Mouse (Mus musculus): Measurements from ENCODE around the gene Gm4353. TPM values are rescaled to one million over a fixed set of nuclear protein-coding genes. Genes with fewer than 3 reads are reported as not detected.
"Not testable (repeated sequence)": the region's sequence is repeated elsewhere in the genome, so short reads cannot be mapped to it uniquely, and the experiment has no call there.

Gm4353 gene
- polyA plus RNA-seq (2015; fragmentation: Nextera tagmentation; extraction: Ambion mirVana) = 0.19 and 0.26 TPM in 2 replicates

DNA sequence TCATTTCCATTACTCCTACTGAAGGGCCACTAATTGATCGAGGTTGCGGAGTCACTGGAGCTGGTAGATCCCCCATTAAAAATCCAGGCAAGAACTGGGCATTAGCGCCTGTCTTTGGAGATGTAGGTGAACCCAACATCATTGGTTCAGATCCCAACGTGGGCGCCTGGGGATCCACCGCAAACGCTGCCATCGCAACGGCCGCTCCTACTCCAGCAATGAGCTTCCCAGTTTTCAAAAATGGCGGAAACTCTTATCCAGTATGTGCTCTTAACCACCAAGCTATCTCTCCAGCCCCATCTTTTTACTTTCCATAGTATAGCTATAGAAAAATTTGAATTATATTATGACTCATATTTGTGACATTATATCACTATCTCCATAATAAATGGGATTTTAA lies at the start of gene Gm4353:
Gm4353 (minus strand) TSS at position 270 of the 400 bp plus-strand sequence.
- not testable (repeated sequence) for H3K4me2 ChIP-seq (ENCODE audit: low read depth, low read length); H3K4me3 ChIP-seq (ENCODE audit: low read depth, low read length); H3K9me3 ChIP-seq (replicated peaks; ENCODE audit: control insufficient read depth, low read length); H3K27ac ChIP-seq (ENCODE audit: low read length); H3K36me3 ChIP-seq (ENCODE audit: control insufficient read depth, insufficient read depth); H3K4me1 ChIP-seq (ENCODE audit: control insufficient read depth, low read depth, low read length); H3K9ac ChIP-seq (ENCODE audit: low read depth, low read length); ATAC-seq (ENCODE audit: low read depth); H3K27me3 ChIP-seq (ENCODE audit: control insufficient read depth, insufficient read depth, low read depth, low read length)
- 80% methylated on average over 11 of the region's 11 CpGs for WGBS (ENCODE audit: insufficient replicate concordance)

DNA sequence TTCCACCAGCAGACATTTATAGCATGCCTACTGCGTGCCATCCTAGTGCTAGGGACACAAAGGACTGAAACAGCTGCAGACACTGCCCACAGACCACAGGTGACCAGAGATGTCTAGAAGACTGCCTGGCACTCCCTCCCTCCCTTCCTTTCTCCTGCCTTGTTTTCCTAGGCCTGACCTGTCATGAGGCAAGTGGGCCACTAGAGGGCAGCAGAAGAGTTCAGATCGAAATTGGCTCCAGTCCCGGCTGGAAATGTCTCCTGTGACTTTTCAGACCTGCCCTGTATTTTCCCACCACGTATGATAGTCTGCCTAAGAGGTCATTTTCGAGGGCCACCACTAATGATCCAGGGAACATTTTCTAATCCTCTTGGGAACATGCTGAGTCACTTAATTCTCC lies 47.6 kb upstream of the Gm4353 start:
- H3K27ac ChIP-seq (ENCODE audit: low read length) = no peak overlapping the region
- no peak overlapping the region for H3K4me3 ChIP-seq (ENCODE audit: low read depth, low read length)
- no peaks in the 10 kb centered on the region for H3K27me3 ChIP-seq (ENCODE audit: control insufficient read depth, insufficient read depth, low read depth, low read length)
- WGBS (ENCODE audit: insufficient replicate concordance) = 3% methylated on average over 5 of the region's 5 CpGs
- no peak overlapping the region for H3K4me2 ChIP-seq (ENCODE audit: low read depth, low read length)
- no peaks in the 10 kb centered on the region for H3K36me3 ChIP-seq (ENCODE audit: control insufficient read depth, insufficient read depth)
- H3K9ac ChIP-seq (ENCODE audit: low read depth, low read length) = no peak overlapping the region
- no peaks in the 10 kb centered on the region for H3K4me1 ChIP-seq (ENCODE audit: control insufficient read depth, low read depth, low read length)
- no peak for ATAC-seq (ENCODE audit: low read depth)
- H3K9me3 ChIP-seq (replicated peaks; ENCODE audit: control insufficient read depth, low read length) = no peaks in the 10 kb centered on the region

DNA sequence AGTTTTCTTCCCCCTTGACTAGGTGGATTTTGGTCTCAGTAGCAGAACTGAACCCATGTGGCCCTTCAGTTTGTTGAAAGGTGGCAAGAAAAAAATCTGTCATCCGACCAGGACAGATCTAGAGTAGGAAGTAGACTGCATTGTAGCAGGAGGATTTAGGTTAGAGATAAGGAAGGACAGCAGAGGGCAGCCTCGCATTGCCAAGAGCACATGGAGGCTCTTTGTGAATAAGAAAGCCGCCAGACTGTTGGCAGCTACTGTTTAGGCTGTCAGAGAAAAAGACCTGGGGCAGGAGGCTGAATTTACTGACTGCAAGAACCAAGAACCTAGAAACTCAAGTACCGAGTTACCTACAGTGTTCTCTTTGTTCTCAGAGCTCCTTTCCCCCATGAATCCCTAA lies 47.0 kb upstream of the Gm4353 start:
- no peak overlapping the region for H3K4me2 ChIP-seq (ENCODE audit: low read depth, low read length)
- H3K4me1 ChIP-seq (ENCODE audit: control insufficient read depth, low read depth, low read length) = no peaks in the 10 kb centered on the region
- no peak overlapping the region for H3K4me3 ChIP-seq (ENCODE audit: low read depth, low read length)
- ATAC-seq (ENCODE audit: low read depth) = no peak
- H3K9ac ChIP-seq (ENCODE audit: low read depth, low read length) = no peak overlapping the region
- 12% methylated on average over 4 of the region's 4 CpGs for WGBS (ENCODE audit: insufficient replicate concordance)
- no peaks in the 10 kb centered on the region for H3K27me3 ChIP-seq (ENCODE audit: control insufficient read depth, insufficient read depth, low read depth, low read length)
- no peaks in the 10 kb centered on the region for H3K9me3 ChIP-seq (replicated peaks; ENCODE audit: control insufficient read depth, low read length)
- no peak overlapping the region for H3K27ac ChIP-seq (ENCODE audit: low read length)
- H3K36me3 ChIP-seq (ENCODE audit: control insufficient read depth, insufficient read depth) = no peaks in the 10 kb centered on the region

DNA sequence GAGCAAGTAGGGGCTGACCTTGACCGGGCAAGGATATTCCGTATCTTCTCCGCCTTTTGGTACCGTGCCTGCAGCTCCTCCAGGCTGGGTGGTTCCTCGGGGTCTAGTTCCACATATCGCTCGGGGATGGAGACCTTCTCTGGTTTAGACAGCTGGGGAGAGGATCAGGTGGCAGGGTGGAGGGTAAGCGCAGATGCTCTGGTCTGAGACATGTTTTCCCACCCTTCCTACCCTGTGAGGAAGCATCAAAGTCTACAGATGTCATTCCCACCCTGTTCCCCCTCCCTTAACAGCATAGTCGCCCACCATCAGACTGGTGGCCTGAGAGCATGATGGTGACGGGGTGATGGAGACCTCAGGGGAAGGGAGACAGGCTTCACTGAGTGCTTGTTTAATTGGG lies 44.9 kb upstream of the Gm4353 start:
- Histone ChIP-seq H3K4me3 (ENCODE audit: low read depth, low read length) (no peak overlapping the region), H3K27me3 (ENCODE audit: control insufficient read depth, insufficient read depth, low read depth, low read length) (no peaks in the 10 kb centered on the region), H3K36me3 (ENCODE audit: control insufficient read depth, insufficient read depth) (no peaks in the 10 kb centered on the region), H3K9ac (ENCODE audit: low read depth, low read length) (no peak overlapping the region), H3K4me2 (ENCODE audit: low read depth, low read length) (no peak overlapping the region), H3K9me3 (replicated peaks; ENCODE audit: control insufficient read depth, low read length) (no peaks in the 10 kb centered on the region), H3K27ac (ENCODE audit: low read length) (no peak overlapping the region), H3K4me1 (ENCODE audit: control insufficient read depth, low read depth, low read length) (no peaks in the 10 kb centered on the region)
- ATAC-seq (ENCODE audit: low read depth) = no peak
- WGBS (ENCODE audit: insufficient replicate concordance) = 74% methylated on average over 10 of the region's 10 CpGs

DNA sequence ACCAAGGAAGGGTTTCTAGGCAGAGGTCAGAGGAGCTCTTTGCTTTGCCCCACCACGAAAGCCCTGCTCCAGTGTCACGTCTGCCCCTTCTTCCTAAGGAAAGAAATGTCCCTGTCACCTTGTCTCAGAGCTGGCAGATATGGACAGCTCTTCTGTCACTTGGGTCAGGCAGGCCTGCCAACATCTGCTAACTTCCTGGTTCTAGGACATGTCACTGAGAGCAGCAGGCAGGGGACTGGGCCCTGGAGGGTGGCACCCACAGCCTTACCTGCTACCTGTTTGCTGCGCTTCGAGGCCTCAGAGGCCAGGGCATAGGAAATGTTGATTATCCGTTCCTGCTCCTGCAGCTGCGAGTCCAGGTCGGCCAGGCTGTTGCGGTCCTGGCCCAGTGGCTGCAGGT lies 43.9 kb upstream of the Gm4353 start:
- Histone ChIP-seq H3K4me2 (ENCODE audit: low read depth, low read length) (no peak overlapping the region), H3K9ac (ENCODE audit: low read depth, low read length) (no peak overlapping the region), H3K27me3 (ENCODE audit: control insufficient read depth, insufficient read depth, low read depth, low read length) (no peaks in the 10 kb centered on the region), H3K4me1 (ENCODE audit: control insufficient read depth, low read depth, low read length) (no peaks in the 10 kb centered on the region), H3K4me3 (ENCODE audit: low read depth, low read length) (no peak overlapping the region), H3K27ac (ENCODE audit: low read length) (no peak overlapping the region), H3K36me3 (ENCODE audit: control insufficient read depth, insufficient read depth) (no peaks in the 10 kb centered on the region), H3K9me3 (replicated peaks; ENCODE audit: control insufficient read depth, low read length) (no peaks in the 10 kb centered on the region)
- no peak for ATAC-seq (ENCODE audit: low read depth)
- 62% methylated on average over 8 of the region's 8 CpGs for WGBS (ENCODE audit: insufficient replicate concordance)

DNA sequence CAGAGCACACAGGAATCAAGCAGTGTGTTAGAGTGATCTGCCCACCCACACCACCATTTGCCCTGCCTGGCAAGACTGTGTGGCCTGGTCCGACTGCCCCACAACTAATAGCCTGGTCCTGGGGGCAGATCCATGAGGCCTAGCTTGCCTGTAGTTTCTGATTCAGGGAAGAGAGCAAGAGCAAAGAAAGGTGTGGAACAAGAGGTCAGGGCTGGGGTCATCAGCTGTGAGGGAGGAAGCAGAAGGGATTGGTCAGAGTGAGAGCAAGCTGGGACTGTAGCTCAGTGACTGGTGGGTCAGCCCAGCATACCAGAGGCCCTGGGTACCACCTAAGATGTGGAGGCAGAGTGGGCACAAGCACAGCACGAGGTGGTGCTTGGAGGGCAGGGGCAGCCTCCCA lies 42.6 kb upstream of the Gm4353 start:
- Histone ChIP-seq H3K9me3 (replicated peaks; ENCODE audit: control insufficient read depth, low read length) (no peaks in the 10 kb centered on the region), H3K27ac (ENCODE audit: low read length) (no peak overlapping the region), H3K4me1 (ENCODE audit: control insufficient read depth, low read depth, low read length) (no peaks in the 10 kb centered on the region), H3K4me3 (ENCODE audit: low read depth, low read length) (no peak overlapping the region), H3K4me2 (ENCODE audit: low read depth, low read length) (no peak overlapping the region), H3K27me3 (ENCODE audit: control insufficient read depth, insufficient read depth, low read depth, low read length) (no peaks in the 10 kb centered on the region), H3K36me3 (ENCODE audit: control insufficient read depth, insufficient read depth) (no peaks in the 10 kb centered on the region), H3K9ac (ENCODE audit: low read depth, low read length) (no peak overlapping the region)
- ATAC-seq (ENCODE audit: low read depth) = no peak; the same call in 1 of the 2 replicates
- whole genome bisulfite sequencing (ENCODE audit: insufficient replicate concordance) = 49% methylated on average over 2 of the region's 2 CpGs

DNA sequence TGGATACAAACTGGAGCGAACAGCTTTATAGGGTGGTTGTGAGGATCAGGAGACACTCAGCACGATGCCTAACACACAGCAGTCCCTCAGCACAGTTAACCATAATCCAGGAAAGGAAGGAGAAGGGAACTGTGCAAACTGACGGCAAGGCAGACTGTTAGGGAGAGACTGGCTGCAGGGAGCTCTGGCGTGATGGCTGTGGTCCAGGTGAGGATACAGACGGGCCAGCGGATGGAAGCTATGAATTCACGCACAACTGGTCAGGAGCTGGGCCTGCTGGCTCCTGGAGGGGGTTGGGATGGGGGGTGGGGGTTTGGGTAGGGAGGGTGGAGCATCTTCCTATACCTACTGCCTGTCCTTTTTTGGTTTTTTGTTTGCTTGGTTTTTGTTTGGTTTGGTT lies 41.2 kb upstream of the Gm4353 start:
- no peak overlapping the region for H3K9ac ChIP-seq (ENCODE audit: low read depth, low read length)
- no peak overlapping the region for H3K4me2 ChIP-seq (ENCODE audit: low read depth, low read length)
- whole genome bisulfite sequencing (ENCODE audit: insufficient replicate concordance) = 64% methylated on average over 7 of the region's 7 CpGs
- H3K27me3 ChIP-seq (ENCODE audit: control insufficient read depth, insufficient read depth, low read depth, low read length) = no peaks in the 10 kb centered on the region
- no peak overlapping the region for H3K4me3 ChIP-seq (ENCODE audit: low read depth, low read length)
- ATAC-seq (ENCODE audit: low read depth) = no peak
- H3K27ac ChIP-seq (ENCODE audit: low read length) = no peak overlapping the region
- H3K9me3 ChIP-seq (replicated peaks; ENCODE audit: control insufficient read depth, low read length) = no peaks in the 10 kb centered on the region
- no peaks in the 10 kb centered on the region for H3K36me3 ChIP-seq (ENCODE audit: control insufficient read depth, insufficient read depth)
- no peaks in the 10 kb centered on the region for H3K4me1 ChIP-seq (ENCODE audit: control insufficient read depth, low read depth, low read length)

DNA sequence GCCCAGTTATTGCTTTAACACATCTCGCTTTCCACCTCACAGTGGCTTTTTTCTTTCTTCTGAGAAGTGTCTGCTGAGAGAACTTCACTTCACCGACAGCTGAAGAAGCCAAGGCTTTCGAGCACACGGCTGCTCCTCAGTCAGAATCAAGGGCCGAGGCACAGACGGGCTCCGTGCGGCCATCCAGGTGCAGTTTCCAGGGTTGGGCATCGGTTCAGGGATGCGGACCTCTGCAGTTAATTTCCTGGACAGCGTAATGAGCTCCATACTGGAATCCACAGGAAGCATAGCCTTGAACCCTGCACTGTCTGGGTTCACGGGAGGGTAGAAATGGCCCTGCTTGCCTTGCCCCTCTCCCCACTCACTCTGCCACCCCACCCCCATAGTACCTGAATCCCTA lies 39.6 kb upstream of the Gm4353 start:
- Histone ChIP-seq H3K4me1 (ENCODE audit: control insufficient read depth, low read depth, low read length) (no peaks in the 10 kb centered on the region), H3K9ac (ENCODE audit: low read depth, low read length) (no peak overlapping the region), H3K4me2 (ENCODE audit: low read depth, low read length) (no peak overlapping the region), H3K4me3 (ENCODE audit: low read depth, low read length) (no peak overlapping the region), H3K27me3 (ENCODE audit: control insufficient read depth, insufficient read depth, low read depth, low read length) (no peaks in the 10 kb centered on the region), H3K9me3 (replicated peaks; ENCODE audit: control insufficient read depth, low read length) (no peaks in the 10 kb centered on the region), H3K27ac (ENCODE audit: low read length) (no peak overlapping the region), H3K36me3 (ENCODE audit: control insufficient read depth, insufficient read depth) (no peaks in the 10 kb centered on the region)
- WGBS (ENCODE audit: insufficient replicate concordance) = 74% methylated on average over 12 of the region's 12 CpGs
- no peak for ATAC-seq (ENCODE audit: low read depth)

DNA sequence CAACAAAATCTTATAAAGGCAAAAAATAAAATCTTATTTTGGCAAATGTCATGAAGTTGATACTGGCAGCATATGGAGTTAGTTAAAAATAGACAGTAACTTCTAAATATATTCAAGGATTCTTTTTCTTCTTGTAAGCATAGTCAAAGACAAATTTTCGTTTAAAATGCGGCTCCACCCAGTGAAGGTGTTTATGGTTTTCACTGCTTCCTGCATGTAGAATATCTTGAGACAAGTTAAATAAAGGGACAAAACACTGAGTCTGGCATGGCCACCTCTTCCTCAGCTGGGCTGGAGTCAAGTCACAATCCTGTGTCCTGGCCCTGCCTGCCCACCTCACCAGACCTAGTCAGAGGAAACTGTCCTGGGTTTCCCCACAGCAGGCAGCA lies 39.2 kb upstream of the Gm4353 start:
- Histone ChIP-seq H3K27ac (ENCODE audit: low read length) (no peak overlapping the region), H3K9ac (ENCODE audit: low read depth, low read length) (no peak overlapping the region), H3K4me1 (ENCODE audit: control insufficient read depth, low read depth, low read length) (no peaks in the 10 kb centered on the region), H3K36me3 (ENCODE audit: control insufficient read depth, insufficient read depth) (no peaks in the 10 kb centered on the region), H3K27me3 (ENCODE audit: control insufficient read depth, insufficient read depth, low read depth, low read length) (no peaks in the 10 kb centered on the region), H3K9me3 (replicated peaks; ENCODE audit: control insufficient read depth, low read length) (no peaks in the 10 kb centered on the region), H3K4me2 (ENCODE audit: low read depth, low read length) (no peak overlapping the region), H3K4me3 (ENCODE audit: low read depth, low read length) (no peak overlapping the region)
- ATAC-seq (ENCODE audit: low read depth) = no peak
- 61% methylated on average over 2 of the region's 2 CpGs for WGBS (ENCODE audit: insufficient replicate concordance)
